Mouse (Mus musculus): ENCODE data around the gene Eddm3b.
A peak's percentile ranks its signal among the peaks of the same experiment; 100 is the strongest.

Eddm3b gene

GRCm38 (mm10) chr14:51094096-51094875 is 19.9 kb upstream of the Eddm3b start:
- no peak for DNase-seq (ENCODE audit: low read depth, low spot score)

DNA sequence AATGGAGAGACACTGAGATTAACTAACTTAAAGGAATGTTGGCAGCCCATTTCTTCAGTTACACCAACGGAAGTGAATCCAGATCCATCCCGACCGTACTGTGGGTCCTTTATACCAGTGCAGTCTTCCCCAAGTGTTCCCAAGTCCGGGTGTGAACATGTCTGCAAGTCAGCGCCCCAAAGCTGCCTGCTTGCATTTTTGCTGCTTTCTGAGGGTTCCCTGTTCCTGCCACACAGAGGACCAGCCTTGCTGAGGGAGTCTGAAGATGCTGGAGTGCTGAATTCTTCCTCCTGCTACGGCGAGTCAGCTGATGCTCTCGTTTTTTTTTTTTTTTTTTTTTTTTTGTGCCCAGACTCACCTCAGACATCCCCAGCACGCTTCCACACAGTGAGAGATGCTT is 19.3 kb upstream of the Eddm3b start:
- no peak for DNase-seq (ENCODE audit: low read depth, low spot score)

DNA sequence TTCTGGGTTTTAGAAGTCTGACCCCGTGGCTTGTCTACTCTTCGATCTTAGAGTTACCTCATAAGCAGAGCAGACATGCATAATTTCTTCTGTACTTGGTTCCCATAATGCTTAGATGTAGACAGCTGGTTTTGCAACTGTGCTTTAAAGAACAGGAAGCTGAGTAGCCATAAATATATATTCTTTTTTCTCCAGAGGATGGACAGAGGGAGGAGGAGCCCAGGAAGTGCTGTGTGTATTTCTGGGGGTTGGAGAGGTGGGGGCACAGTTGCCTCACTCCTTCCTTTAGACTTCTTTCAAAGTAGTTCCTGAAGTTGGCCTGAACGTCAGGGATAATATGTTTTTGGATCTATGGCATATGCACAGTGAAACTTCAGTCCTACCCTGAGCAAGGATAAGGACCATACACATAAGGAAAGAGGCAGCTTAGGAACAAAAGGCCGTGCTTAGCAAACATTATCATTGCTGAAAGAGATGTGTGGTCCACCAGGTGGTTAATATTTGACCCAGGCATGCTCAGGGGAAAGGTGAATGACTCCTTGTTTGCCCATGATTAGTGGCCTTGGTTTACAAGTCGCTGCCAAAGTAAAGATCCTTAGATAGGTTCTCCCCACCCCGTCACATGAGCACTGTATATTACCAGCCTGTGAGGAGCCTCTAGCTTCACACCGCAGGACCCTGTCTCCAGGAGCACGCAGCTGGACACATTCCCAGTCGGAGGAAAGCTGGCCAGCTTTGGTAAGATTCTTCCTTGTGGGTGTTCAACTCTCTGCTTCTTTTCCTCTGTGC is 18.3 kb upstream of the Eddm3b start:
- DNase-seq (ENCODE audit: low read depth, low spot score): no peak

- DNase-seq (ENCODE audit: low read depth, low spot score): peak; percentile 58
Observed at GRCm38 (mm10) chr14:51098300-51098699, 15.9 kb upstream of the Eddm3b start.

GRCm38 (mm10) chr14:51098921-51099320 is 15.3 kb upstream of the Eddm3b start:
- DNase-seq (ENCODE audit: low read depth, low spot score): no peak

- no peak for DNase-seq (ENCODE audit: low read depth, low spot score)
Observed at GRCm38 (mm10) chr14:51101284-51101683, 12.9 kb upstream of the Eddm3b start.

GRCm38 (mm10) chr14:51103217-51103616 is 11.0 kb upstream of the Eddm3b start:
- DNase-seq (ENCODE audit: low read depth, low spot score): peak; percentile 72

DNA sequence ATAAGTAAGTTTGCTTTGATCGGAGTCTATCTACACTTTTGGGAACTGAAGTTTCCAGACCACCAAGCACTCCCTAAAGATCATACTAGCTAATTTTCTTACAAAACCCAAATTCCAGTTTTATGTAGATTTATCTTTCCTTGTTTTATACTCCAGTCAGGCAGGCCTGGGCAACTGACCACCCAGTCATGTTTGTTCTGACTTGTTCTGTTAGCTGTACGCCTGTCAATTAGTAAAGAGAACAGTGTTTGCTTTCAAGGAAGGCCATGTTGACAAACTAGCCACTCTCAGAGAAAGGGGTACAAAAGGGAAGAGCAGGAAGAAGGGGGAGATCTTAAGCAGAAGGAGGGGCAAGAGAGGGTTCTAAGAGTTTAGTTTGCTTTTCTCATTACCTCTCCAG is 9.9 kb upstream of the Eddm3b start:
- DNase-seq (ENCODE audit: low read depth, low spot score): no peak

DNA sequence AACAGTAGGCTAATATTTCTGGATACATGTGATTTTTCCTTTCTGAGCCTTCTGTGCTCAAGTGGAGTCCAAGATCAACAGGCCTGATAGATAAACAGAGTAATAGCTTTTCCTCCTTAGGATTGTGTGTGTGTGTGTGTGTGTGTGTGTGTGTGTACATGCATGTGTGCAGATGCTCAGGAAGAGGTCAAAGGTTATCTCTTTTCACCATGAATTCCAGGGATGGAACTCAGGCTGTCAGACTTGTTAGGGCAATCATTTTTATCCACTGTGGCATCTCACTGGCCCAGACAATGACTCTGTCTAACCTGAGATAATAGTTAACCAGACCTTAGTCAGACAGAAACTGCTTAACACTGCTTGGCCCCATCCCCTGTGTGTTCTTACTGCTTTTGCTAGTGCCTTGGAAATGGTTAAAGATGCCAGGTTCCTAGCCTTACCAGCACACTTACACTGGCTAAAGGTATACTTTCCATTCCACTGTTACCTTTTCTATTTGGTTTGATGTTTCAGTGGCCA is 7.7 kb upstream of the Eddm3b start:
- no peak for DNase-seq (ENCODE audit: low read depth, low spot score)

DNA sequence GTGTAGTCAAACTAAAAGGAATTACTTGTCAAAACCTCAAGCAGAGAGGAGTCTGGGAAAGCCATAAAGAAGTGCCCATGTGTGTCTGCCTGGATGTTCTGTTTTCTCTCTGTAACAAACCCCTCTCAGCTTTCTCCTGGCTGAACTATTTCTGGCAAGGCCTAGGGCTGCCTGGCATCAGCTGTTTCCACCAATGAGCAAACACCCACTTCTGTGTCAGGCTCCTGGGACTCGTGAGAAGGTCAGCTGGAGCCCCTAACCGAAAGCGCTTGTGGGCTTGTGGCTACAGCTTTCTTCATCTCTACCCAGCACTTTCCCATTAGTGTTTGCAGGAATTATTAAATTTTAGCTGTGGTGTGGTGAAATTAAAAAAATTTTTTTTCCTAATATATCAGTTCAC is 2.3 kb upstream of the Eddm3b start:
- DNase-seq (ENCODE audit: low read depth, low spot score): no peak

DNA sequence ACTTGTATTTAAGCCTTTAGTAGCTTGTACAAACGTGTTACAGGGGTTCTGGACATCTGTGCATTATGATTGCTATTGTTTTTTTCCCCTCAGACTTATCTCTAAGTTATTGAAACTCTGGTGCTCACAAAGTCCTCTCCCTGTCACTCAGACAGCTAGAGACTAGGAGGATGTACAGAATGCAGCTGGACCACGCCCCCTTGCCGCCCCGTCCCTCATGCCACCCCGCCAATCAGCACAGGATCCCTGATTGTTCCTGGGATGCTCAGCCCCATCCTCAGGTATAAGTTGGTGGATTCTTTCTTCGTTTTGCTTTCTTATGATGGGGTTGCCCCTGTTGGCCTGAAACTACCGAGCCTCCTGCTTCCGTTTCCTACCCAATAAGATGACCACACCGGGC is 750 bp upstream of the Eddm3b start:
- no peak for DNase-seq (ENCODE audit: low read depth, low spot score)

DNA sequence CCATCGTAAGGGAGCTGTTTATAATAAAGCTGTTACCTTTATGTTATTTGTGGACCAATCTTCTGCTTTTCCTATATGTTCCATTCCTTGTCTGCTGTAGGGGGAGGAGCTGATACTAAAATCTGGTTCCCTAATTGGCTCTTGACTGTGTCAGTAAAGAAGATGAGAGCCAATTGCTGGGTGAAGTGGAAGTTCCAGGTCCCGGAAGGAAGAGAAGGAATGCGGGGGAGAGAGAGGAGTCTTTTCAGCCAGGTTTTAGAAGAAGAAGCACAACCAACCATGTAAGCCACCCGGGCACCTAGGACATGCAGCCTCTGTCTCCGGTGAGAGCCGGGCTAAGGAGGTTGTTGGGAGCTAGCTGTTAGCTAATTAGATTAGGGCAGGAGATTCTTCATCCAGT is 11.5 kb downstream of the Eddm3b start:
- no peak for DNase-seq (ENCODE audit: low read depth, low spot score)

- DNase-seq (ENCODE audit: low read depth, low spot score): peak; percentile 78
Observed at GRCm38 (mm10) chr14:51127648-51128258, 13.5 kb downstream of the Eddm3b start.

DNA sequence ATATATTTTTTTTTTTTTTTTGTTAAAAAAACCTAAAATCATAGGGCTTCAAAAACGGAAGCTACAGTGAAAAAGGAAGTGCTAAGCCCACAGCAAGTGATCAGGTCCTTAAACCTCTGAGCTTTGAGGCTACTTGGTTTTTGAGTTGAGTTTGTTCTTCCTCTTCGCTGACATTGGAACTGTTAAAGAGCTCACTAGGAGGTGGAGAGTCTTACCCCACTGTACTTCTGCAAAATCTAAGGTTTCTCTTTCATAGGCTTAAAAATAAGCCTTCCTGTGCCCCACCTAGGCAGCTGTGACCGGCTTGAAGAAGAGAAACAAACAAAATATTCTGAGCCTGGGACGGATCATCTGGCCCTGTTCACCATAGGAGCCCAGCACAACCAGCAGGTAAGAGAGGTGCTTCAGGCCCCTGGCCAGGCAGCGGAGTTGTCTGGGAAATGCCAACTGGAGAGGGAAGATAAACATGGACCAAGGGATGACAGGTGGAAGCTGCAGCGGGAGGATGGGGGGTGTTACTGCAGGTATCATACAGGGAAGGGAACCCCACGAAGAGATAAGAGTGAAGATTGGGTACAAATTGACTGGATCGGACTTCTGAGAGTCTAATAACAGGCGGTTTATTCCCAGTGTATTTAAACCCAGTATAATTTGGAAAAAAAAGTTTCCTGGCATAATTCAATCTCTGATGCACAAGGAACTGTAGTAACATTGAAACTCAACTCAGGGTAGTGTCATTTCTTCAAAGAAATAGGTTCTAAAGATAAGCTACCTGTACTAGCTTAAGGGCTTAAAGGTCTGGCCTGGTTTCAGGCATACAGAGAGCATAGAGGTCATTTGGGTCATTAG is 14.8 kb downstream of the Eddm3b start:
- DNase-seq (ENCODE audit: low read depth, low spot score): peak; percentile 86

- DNase-seq (ENCODE audit: low read depth, low spot score): peak; percentile 42
Observed at GRCm38 (mm10) chr14:51129624-51129975, 15.4 kb downstream of the Eddm3b start.

DNA sequence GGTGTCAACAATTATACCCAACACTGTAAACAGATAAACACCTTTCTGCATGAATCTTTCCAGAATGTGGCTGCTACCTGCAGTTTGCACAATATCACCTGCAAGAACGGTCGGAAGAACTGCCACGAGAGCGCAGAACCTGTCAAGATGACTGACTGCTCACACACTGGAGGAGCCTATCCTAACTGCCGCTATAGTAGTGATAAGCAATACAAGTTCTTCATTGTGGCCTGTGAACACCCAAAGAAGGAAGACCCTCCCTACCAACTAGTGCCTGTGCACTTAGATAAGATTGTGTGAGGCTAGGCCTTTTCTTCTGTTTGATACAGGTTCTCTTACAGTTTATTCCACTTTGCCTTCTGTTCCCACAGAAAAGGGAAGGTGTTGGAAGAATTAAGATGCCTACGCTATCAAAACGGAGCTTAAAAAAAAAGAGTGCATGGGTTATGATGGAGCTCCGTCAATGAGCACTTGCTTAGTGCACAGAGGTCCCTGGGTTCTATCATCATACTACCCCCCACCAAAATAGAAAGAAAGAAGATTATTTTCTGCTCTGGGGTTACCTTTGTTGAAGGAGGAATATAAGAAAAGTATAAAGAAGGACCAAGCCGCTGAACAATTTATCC is 16.2 kb downstream of the Eddm3b start:
- no peak for DNase-seq (ENCODE audit: low read depth, low spot score)

GRCm38 (mm10) chr14:51131086-51131815 is 17.0 kb downstream of the Eddm3b start:
- no peak for DNase-seq (ENCODE audit: low read depth, low spot score)

- no peak for DNase-seq (ENCODE audit: low read depth, low spot score)
Observed at GRCm38 (mm10) chr14:51132372-51132771, 18.1 kb downstream of the Eddm3b start.

- no peak for DNase-seq (ENCODE audit: low read depth, low spot score)
Observed at GRCm38 (mm10) chr14:51140342-51140741, 26.1 kb downstream of the Eddm3b start.

DNA sequence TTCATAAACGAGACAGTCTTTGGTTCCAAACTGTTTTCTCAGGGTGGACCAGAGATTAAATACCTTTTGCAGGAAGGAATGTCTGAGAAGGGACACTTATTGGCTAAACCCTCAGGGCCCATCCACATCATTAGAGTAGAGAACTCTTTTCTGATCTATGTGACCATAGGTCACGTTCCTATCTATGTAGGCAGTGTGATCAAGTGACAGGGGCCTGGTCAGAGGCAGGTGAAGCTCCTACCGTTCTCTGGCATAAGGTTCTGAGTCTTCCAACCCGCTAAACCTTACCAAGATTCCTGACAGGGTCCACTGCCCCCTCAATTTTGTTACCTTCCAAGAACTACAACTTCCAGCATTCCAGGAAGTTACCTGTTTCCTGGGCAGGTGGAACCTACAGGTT is 27.9 kb downstream of the Eddm3b start:
- DNase-seq (ENCODE audit: low read depth, low spot score): no peak

All from A20 (cell line).